In the genomic region with DNA sequence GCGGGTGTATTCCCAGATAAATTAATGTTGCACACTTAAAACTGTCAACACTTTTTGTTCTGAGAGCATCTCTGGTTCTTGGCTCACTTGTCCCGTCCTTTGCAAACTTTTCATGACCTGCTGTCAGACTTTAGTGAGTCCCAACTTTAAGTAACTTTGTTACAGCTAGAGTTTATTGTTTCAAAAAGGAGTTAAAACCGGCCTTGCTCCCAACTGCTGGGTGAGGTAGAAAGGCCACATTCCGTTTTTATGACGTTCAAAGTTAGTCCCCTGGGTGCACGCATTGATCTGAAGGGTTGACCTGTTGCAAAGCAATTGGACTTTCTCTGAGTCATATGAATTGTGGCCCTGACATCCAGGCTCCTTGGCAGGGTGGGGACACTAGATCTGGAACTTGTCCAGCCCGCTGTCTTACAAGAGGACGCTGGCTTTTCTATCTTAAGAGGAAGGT, we compare ENCODE assay signal across 9 mouse cellular contexts. TPM values are rescaled to one million over a fixed set of nuclear protein-coding genes. Genes with fewer than 3 reads are reported as not detected.
DNase-seq lines count a peak whose midpoint lies in the region; ATAC-seq and TF ChIP-seq lines count a peak whose summit lies in the region.
"Had no signal": no experiment of that assay in that cellular context is flagged by ENCODE, and none has a peak within 500 bp of the region (broad histone marks: within the 10 kb centered on the region; RNA-seq: fewer than 3 reads in every experiment).

No protein-coding gene starts in this region.

- no peak for TF ChIP-seq CTCF in midbrain, postnatal 0 days (IDR thresholded peaks at IDR 0.05)

- ATAC-seq in hindbrain, embryonic 14.5 days (ENCODE audit: low FRiP score): no peak
- ATAC-seq in liver, embryonic 11.5 days (replicated peaks; ENCODE audit: low FRiP score): no peak
- no peak for ATAC-seq in midbrain, postnatal 0 days (ENCODE audit: low FRiP score)
- ATAC-seq in monocyte, adult 5-6 weeks (replicated peaks; ENCODE audit: insufficient number of reproducible peaks, low FRiP score, low TSS enrichment, poor library complexity, severe bottlenecking): no peak

- peak overlapping the region; percentile 91 for H3K9ac ChIP-seq in hindbrain, embryonic 14.5 days
- peak overlapping the region; percentile 86 for H3K9ac ChIP-seq in liver, embryonic 11.5 days (ENCODE audit: low read depth, low read length)
- peak overlapping the region; percentile 68 for H3K9ac ChIP-seq in midbrain, postnatal 0 days (replicated peaks; ENCODE audit: low read length, poor library complexity, severe bottlenecking)

- peak; percentile 7 to 10 for DNase-seq in B cell, adult 2 months
- DNase-seq in adrenal gland, postnatal 14 days: peak; percentile 77
- peak; percentile 61 for DNase-seq in gastrocnemius, adult 18-20 months (ENCODE audit: low spot score)
- peak; percentile 24 for DNase-seq in hindbrain, embryonic 14.5 days (ENCODE audit: low spot score)
- peak; percentile 33 for DNase-seq in liver, embryonic 11.5 days (ENCODE audit: low spot score)
- peak; percentile 20 for DNase-seq in midbrain, postnatal 0 days (ENCODE audit: low spot score)
- DNase-seq in yolk sac, embryonic 10.5 days (ENCODE audit: low spot score): peak; percentile 30

- WGBS in hindbrain, embryonic 14.5 days: 12% methylated on average over 8 of the region's 8 CpGs
- whole genome bisulfite sequencing in liver, embryonic 11.5 days: 11% methylated on average over 8 of the region's 8 CpGs
- WGBS in midbrain, postnatal 0 days: 11% methylated on average over 8 of the region's 8 CpGs

- peak overlapping the region; percentile 69 for H3K4me2 ChIP-seq in hindbrain, embryonic 14.5 days (replicated peaks)
- peak overlapping the region; percentile 93 for H3K4me2 ChIP-seq in liver, embryonic 11.5 days
- peak overlapping the region; percentile 90 for H3K4me2 ChIP-seq in midbrain, postnatal 0 days (ENCODE audit: low read depth, low read length, poor library complexity, severe bottlenecking)

- H3K27ac ChIP-seq in hindbrain, embryonic 14.5 days: no peak overlapping the region
- H3K27ac ChIP-seq in liver, embryonic 11.5 days (ENCODE audit: low read depth, low read length): no peak overlapping the region; the same call in 1 of the 2 replicates
- H3K27ac ChIP-seq in midbrain, postnatal 0 days (ENCODE audit: low read depth, low read length): no peak overlapping the region

- no peaks in the 10 kb centered on the region for H3K36me3 ChIP-seq in hindbrain, embryonic 14.5 days (replicated peaks; ENCODE audit: control insufficient read depth, insufficient read depth)
- H3K36me3 ChIP-seq in liver, embryonic 11.5 days (ENCODE audit: control insufficient read depth, insufficient read depth, low read length): no peaks in the 10 kb centered on the region
- H3K36me3 ChIP-seq in midbrain, postnatal 0 days (ENCODE audit: insufficient read depth, low read length): no peaks in the 10 kb centered on the region

- H3K27me3 ChIP-seq in hindbrain, embryonic 14.5 days (ENCODE audit: control insufficient read depth, insufficient read depth, low read length): no peaks in the 10 kb centered on the region
- no peaks in the 10 kb centered on the region for H3K27me3 ChIP-seq in liver, embryonic 11.5 days (replicated peaks; ENCODE audit: control insufficient read depth, insufficient read depth, low read length)
- H3K27me3 ChIP-seq in midbrain, postnatal 0 days (ENCODE audit: insufficient read depth, low read length): no peaks in the 10 kb centered on the region

- no peaks in the 10 kb centered on the region for H3K9me3 ChIP-seq in hindbrain, embryonic 14.5 days (ENCODE audit: control insufficient read depth, low read length)
- no peaks in the 10 kb centered on the region for H3K9me3 ChIP-seq in liver, embryonic 11.5 days (ENCODE audit: control insufficient read depth, low read length)
- H3K9me3 ChIP-seq in midbrain, postnatal 0 days (ENCODE audit: low read length): no peaks in the 10 kb centered on the region

- peaks cover 14% of the 10 kb centered on the region for H3K4me1 ChIP-seq in hindbrain, embryonic 14.5 days (replicated peaks; ENCODE audit: control insufficient read depth, insufficient read depth, low read length)
- H3K4me1 ChIP-seq in liver, embryonic 11.5 days (replicated peaks; ENCODE audit: control insufficient read depth, insufficient read depth, low read length): peaks cover 7% of the 10 kb centered on the region
- H3K4me1 ChIP-seq in midbrain, postnatal 0 days (ENCODE audit: insufficient read depth, low read length): 0 out of 2 replicates have a peak, but pooled peaks cover 6% of the 10 kb centered on the region

- peak overlapping the region; percentile 59 for H3K4me3 ChIP-seq in hindbrain, embryonic 14.5 days (replicated peaks; ENCODE audit: low read length)
- peak overlapping the region; percentile 73 for H3K4me3 ChIP-seq in liver, embryonic 11.5 days (ENCODE audit: low read depth, low read length)
- H3K4me3 ChIP-seq in midbrain, postnatal 0 days (ENCODE audit: low read depth, low read length): peak overlapping the region; percentile 59

RNA-seq across cellular contexts. Expression of a gene that starts 0.6 kb away (rescaled TPM):
- total RNA-seq in adrenal gland, postnatal 14 days (2021): 41.6 and 44.3 TPM in 2 replicates
- 1 to 10 TPM; 3.2 to 3.8 TPM for total RNA-seq in gastrocnemius, adult 18-20 months (2021)
- 5.1 and 5.8 TPM in 2 replicates for polyA plus RNA-seq in hindbrain, embryonic 14.5 days (2014; fragmentation: Nextera tagmentation; extraction: Ambion mirVana)
- 16.2 and 19.9 TPM in 2 replicates for polyA plus RNA-seq in liver, embryonic 11.5 days (2014; fragmentation: Nextera tagmentation; extraction: Ambion mirVana)
- 2.9 and 6.0 TPM in 2 replicates for total RNA-seq in midbrain, postnatal 0 days (2014; rRNA removed)
- polyA plus RNA-seq in midbrain, postnatal 0 days (2015; fragmentation: Nextera tagmentation; extraction: Ambion mirVana): 2.8 and 2.9 TPM in 2 replicates
- 33.5 to 62.0 TPM (median 44.1 TPM) in 3 replicates for total RNA-seq in monocyte, adult 5-6 weeks (2017)

RNA-seq across cellular contexts. Expression of a gene that starts 43.3 kb away (rescaled TPM):
- total RNA-seq in adrenal gland, postnatal 14 days (2021): not detected in 2 replicates
- total RNA-seq in gastrocnemius, adult 18-20 months (2021): not detected
- not detected in 2 replicates for polyA plus RNA-seq in hindbrain, embryonic 14.5 days (2014; fragmentation: Nextera tagmentation; extraction: Ambion mirVana)
- not detected in 2 replicates for polyA plus RNA-seq in liver, embryonic 11.5 days (2014; fragmentation: Nextera tagmentation; extraction: Ambion mirVana)
- not detected in 2 replicates for total RNA-seq in midbrain, postnatal 0 days (2014; rRNA removed)
- 0.12 TPM in 1 of 2 replicates, not detected in the other for polyA plus RNA-seq in midbrain, postnatal 0 days (2015; fragmentation: Nextera tagmentation; extraction: Ambion mirVana)
- 1.4 TPM in 1 of 3 replicates, not detected in the others for total RNA-seq in monocyte, adult 5-6 weeks (2017)
- polyA plus RNA-seq: brain, embryonic 14.5 days had no signal

Comparison
In these comparisons a context has a peak if more than half of its experiments do, and no peak if none do; other contexts are left out.
1. DNase-seq: peak in every context shown above with its lines; median percentile 77 in adrenal gland, postnatal 14 days; 61 in gastrocnemius, adult 18-20 months; 33 in liver, embryonic 11.5 days; 30 in yolk sac, embryonic 10.5 days; 24 in hindbrain, embryonic 14.5 days; 20 in midbrain, postnatal 0 days; 8 in B cell, adult 2 months.